Mouse (Mus musculus) MN1 (cell line): ENCODE results near the gene Inpp5k.
A peak's percentile ranks its signal among the peaks of the same experiment; 100 is the strongest.

ENCODE experiments used
- DNase-seq: peaks from one replicate; pipeline ENCODE4 v3.0.0-alpha.2; 2016; ENCODE audit warnings: low spot score

The Inpp5k gene

DNA sequence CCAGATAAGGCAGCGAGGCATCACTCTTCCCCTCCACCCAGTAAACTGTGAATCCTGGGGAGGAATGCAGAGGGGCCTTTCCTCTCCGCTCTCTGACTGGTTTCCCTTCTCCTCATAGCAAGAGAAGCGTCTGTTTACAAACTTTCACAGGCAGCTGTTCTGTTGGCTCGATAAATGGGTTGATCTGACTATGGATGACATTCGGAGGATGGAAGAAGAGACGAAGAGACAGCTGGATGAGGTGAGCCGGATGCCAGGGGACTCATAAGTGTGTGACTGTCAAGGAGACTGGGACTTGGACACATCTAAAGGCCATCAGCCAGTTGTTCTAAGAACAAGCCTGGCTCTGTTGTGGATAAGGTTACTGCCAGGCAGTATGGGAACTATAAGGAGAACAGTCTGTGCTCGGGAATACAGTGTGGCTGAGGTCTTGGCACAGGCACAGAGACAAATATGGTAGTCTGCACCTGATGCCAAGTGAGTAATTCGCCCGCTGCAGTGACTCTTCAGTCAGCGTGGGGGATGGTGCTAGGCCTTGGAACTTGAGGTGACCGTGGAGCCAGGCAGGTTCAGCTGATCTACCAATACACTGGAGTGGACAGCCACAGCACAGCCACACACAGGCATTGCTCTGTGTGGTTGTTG, 10.5 kb upstream of the Inpp5k start:
- peak; percentile 48 for DNase-seq

DNA sequence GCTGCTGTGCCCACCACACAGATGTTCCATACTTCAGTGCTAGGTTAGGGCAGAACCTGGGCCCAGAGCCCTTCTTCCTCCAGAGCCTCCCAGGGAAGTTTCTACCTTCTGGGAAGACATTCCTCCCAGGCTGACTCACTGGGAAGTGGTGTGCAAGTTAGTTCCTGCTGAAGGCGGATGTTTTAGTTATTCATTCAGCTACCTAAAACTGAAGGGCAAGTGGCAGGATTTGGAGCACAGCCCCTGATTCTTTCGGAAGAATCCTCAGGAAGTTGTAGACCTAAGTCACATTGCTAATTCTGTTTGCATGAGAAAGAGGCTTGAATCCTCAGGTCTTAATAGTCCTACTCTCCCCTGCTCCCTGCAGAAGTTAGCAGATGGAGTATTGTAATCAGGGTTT, 9.4 kb upstream of the Inpp5k start:
- DNase-seq = no peak

DNA sequence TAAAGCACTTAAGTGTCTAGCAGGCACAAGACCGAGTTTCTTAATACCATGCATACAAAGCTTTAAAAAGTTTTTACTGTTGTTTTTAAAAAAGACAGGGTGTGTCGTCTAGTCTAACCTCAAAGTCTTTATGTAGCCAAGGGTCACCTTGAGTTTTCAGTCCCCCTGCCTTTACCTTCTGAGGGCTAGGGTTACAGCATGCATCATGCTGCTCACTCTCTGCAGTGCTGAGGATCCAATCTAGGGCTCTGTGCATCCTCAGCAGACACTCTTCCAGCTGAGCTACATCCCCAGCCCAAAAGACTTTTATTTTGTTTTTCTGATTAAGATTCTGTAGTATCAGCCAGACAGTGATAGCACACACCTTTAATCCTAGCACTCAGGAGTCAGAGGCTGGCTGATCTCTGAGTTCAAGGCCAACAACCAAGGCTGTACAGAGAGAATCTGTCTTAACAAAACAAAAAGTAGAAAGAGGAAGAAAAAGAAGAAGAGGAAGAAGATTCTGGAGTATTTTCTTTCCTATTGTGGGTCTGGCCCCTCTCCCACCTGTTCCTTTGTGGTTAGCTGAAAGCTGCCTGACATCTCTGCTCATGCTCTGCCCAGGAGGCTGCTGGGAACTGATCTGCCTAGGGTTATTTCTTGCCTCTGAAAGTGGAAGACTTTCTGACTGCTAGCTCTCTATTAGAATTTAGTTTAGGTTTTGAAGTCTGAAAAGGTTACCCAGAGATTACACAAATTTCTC, 8.0 kb upstream of the Inpp5k start:
- no peak for DNase-seq

DNA sequence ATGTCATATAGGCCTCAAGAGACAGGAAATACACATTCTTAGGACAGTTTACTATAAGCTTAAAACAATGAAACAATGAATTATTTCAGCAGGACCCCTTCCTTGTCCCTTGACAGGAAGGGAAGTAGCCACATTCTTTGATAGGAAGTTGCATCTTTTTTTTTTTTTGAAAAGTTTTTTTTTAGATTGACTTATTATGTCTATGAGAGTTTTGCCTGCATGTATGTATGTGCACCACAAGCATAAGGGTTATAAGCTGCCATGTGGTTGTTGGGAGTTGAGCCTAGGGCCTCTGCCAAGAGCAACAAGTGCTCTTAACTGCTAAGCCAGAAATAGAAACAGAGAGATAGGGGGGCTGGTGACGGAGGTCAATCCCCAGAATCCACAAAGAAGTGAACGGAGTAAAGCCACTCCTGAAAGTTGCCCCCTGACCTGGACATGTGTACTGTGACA, 6.7 kb upstream of the Inpp5k start:
- no peak for DNase-seq

DNA sequence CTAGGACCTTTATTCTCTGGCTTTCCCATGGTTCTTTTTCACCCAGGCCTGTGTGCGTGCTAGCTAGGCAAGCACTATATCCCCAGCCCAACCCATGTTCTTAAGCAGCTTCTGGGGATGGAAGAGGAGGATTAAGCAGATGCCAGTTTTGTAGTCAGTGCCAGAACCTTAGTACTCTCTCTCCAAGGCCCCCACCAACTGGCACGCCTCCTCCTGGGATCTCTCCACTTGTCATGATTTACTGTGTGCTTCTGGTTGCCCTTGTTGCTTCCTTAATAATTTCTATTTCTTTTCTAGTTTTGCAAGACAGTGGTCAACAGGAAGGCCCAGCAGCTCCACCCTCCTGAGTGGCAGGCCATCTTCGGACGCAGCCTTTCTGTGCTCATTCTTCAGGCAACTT, 5.0 kb upstream of the Inpp5k start:
- no peak for DNase-seq

DNA sequence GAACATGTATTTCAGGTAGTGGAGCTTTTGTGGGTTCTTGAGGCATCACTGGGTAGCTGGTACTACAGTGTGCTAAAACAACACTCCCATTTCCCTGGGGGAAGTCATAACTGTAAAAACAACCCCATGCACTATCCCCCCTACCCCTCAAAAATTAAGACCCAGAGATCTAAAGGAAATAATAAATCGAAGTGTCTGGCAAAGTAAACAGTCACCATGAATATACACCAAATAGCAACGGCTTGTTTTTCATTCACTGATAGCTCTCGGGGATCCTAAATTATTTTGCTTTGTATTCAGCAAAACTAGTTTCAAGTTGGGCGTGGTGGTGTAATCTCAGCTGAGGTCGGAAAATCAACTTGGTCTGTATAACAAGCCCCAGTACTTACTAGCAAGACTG, 690 bp upstream of the Inpp5k start:
- no peak for DNase-seq

DNA sequence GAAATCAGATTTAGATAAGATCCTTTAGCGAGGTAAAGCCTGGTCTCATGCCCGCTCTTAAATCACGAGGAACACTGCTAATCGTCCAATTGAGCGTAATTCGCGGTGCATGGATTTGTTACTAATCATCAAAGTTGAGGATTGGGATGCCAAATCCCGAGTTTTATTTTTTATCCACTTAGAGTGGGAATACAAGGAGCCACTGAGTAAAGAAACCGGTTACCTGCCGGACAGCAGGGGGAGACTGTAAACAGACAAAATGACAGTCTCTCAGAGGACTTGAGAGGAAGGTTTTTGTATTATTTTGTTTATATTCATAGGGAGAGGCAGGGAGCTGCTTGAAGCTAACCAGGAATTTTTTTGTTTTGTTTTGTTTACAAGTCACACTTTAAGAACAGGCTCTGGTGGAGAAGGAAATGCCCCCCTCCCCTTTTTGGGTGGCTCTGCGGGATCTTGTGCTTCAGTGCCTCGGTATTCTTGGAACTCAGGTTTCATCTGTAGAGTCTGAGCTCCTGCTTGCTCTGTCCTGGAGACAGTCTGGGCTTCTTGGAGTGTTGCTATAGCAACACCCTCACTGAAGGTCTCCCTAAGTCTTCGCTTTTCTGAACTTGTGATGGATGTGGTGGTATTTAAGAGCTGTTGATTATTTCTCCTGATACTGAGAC, 905 bp downstream of the Inpp5k start:
- peak; percentile 46 for DNase-seq

DNA sequence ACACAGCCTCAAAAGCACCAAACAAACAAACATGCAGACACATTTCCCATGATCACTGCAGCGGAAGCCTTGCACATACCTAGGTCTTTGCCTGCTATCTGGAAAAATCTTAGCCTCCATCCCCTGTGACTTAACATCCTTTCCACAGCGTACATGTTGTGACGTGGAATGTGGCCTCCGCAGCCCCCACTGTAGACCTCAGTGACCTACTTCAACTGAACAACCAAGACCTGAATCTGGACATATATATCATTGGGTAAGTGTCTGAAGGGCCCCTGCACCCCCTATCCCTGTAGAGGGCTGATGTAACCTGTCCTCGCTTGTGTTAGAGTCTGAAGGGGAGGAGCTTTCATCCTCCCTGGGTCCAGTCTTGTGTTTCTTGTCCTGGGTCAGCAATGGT, 2.1 kb downstream of the Inpp5k start:
- no peak for DNase-seq

DNA sequence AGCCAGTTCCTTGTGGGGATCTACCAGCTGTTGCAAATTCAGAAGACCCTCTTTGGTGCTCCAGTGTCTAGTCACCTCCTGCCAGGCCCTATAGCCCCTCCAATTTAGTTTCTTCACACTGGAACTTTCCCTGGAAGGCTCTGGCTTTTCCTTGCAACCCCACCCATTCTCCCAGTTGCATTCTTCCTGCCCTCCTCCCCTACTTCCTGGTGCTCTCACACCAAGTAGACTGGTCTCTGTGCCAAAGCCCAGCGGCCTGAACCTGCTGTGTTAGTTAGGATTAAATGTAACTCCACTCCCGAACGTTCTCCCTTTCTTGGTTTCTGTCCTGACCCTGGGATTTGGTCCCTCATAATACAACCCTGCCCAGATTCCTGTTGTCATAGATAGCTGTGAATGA, 4.0 kb downstream of the Inpp5k start:
- DNase-seq = no peak

DNA sequence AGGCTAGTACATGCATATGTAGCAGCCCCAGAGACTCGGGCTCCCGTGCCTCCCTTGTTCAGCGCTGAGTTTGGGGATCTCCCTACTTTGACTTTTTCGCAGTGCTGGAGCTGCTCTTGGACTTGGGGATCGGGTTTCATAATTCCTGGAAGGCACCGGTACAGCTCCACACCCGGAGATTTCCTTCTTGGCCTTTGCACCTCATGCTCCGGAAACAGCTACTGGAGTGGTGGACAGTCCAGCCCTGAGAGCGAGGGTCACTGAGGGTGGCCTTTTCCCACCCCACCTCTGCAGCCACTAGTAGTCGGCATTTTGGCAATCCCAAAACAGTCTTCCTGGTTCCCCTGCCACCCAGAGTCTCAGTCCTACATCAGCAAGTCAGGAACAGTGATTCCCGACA, 4.5 kb downstream of the Inpp5k start:
- DNase-seq = no peak

DNA sequence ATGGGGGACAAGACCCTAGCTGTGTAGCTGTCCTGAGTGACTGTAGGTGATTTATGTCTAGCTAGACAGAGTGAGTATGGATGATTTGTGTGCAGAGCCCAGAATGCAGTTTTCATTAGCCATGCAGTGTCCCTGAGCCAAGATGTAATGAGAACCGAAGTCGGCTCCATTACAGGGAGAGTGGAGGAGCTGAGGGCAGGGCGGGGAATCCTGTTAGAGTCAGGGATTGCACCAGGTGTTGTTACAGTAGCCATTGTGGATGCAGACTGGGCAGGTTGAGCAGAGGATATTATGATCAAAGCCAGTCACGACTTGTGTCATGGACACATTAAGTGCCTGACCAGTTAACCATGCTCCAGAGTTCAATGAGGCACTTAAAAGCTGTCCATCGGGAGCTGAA, 12.5 kb downstream of the Inpp5k start:
- no peak for DNase-seq

DNA sequence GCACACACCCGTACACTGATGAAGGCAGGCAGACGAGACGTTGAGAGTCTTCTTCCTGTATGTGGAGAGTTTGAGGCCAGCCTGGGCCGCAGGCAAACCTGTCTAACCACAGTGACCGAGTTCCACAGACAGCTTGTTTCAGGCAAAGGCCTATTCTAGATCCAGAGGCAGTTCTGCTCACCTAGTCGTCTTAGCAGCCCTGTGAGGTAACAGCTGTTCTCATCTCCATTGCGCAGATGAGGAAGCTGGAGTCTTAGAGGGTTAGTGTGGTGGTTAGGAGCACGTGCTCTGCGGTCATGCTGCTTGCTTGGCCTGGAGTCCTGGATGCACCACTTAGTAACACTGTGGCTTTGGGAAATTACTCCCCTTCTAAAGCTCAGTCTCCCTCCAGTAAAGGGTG, 13.9 kb downstream of the Inpp5k start:
- no peak for DNase-seq

DNA sequence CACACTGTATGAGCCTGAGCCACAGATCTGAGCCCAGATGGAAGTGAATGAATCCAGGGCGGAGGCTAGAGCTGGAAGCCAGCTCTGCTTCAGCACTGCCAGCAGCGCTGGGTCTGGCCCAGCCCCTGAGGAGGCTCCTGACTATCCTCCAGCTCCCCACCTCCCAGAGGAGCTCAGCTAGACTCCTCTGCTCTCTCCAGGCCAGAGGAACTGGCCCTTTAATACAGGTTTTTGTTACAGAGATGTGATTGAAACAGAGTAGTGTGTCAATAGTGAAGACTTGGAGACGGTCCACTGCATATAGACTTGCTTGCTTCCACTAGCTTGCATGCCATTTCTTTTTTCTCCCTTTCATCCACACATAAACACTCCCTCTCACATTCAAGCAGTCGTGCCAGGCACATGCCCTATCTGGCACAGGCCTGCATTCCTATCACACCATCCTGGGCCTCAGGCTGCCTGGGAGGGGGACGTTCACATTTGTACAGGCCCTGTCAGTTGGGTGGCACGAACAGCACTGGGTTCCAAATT, 17.0 kb downstream of the Inpp5k start:
- DNase-seq = no peak

DNA sequence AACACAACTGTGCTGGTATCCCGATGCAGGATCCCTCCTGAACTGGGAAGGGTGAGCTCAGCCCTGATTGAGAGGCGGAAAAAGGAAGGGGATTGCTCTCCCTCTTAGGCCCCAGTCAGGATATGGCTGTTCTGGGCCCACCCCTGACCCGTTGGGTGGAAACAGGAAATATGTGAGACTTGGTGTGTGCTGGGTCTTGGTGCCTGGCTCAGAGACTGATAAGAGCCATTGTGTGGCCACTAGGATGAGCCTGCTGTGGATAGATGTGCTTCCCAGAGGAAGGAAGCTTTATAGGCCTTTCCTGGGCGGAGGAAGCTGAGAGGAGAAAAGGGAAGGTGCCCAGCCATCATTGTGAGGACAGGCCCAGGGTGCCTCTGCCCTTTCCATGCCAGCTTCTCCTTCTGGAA, 18.4 kb downstream of the Inpp5k start:
- no peak for DNase-seq

DNA sequence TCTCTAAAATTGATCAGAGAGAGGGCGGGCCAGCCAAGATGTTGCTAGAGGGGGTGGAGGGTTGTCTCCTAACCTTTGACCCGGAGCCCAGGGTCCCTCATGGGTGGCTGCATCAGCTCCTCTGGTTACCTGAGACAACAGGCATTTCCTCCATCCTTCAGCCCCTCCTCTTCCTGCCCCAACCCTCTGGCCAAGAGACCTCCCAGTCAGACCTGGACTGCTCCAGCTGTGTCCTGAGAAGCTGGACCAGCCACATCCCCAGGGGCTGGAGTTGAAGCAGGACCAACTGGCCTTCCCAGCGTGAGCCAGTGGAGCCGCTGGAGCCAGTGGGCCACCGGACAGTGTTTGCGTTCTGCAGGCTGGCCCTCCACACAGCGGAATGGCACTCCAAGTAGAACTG, 19.5 kb downstream of the Inpp5k start, which contains the start of gene Myo1c:
TSS of gene Myo1c (plus strand) at position 194 of the 400 bp plus-strand sequence.
- no peak for DNase-seq

DNA sequence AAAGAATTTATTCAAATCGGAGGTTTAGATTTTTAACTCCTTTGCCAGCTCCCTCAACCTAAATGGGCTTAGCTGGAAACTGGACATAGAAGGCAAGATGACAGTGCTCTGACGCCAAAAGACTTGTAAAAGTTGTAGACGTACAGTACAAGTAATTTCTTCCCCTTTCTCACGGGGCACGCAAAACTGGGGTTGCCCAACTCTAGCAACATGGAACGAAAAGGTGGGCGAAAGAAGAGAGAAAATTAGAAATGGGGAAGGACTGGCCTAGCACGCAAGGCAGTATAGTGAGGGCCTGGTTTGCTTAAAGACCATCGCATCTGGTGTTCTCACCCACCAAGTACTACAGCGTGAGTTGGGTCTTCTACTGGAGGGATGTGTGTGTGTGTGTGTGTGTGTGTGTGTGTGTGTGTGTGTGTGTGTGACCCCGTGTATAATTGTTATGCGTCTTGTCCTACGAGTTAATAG, 20.2 kb downstream of the Inpp5k start:
- no peak for DNase-seq

DNA sequence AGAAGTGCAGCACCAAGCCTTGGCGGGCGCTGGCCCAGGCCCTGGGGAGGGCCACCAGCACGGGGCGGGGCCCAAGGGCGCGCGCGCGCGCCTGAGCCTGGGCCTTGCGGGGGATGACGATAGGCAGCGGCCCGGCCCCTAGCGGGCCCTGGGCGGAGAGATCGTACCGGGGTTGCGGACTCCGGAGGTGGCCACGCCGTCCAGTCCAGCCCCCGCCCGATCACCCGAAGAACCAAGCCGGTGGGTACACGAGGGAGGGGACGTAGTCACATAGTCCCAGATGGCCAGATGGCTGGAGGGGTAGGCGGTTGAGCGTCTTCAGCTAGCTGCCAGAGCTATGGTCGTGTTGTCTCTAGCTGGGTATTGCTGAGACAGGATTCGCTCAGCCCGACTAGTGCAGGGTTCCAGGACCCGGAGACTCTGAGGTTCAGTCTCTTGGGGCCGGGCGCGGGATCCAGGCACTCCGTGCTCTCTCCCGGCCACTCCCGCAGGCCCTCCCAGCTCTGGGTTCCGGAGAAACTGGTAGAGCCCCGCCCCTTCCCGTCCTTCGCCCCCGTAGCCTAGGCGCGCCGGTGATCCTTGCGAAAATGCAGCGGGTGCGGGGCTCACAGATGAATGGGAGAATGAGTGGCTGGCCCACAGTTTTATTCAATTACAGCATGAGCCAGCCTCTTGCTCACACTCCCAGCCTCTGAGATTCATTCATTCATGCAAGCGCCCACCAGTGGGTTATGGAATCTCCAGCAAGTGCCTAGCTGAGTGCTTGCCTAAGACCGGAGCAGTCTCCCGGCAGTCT, 20.8 kb downstream of the Inpp5k start:
- peak; percentile 72 for DNase-seq

DNA sequence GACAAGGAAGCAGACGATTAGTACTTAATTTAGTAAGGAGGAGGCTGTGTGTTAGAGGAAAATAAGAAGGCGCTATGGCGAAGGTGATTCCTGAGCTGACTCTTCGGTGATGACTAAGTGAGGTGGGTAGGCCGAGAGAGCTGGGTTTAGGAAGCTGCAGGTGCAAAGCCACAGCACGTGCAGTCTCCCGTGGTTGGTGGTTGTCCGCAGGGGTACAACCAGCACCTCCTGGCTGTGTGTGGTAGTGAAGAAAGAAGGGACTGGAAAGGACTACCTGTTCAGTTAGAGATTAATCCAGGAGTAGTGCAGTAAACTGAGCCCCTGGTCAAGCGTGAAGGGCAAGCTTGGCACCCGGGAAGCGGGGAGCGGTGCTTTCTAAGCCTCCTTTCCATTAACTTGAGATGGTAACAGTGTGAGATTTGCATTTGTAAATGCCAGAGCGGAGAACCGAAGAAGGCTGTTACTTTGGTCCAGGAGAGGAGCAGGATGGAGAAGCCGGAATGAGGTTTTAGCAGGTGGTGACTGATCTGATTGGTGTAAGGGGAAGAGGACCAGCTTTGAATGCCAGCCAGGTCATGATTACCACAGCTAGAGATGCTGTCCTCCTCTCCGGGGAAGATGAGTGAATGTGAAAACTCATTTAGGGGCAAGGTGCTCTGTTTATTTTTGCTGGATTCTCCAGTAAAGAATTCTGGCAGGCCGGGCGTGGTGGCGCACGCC, 21.6 kb downstream of the Inpp5k start:
- no peak for DNase-seq

DNA sequence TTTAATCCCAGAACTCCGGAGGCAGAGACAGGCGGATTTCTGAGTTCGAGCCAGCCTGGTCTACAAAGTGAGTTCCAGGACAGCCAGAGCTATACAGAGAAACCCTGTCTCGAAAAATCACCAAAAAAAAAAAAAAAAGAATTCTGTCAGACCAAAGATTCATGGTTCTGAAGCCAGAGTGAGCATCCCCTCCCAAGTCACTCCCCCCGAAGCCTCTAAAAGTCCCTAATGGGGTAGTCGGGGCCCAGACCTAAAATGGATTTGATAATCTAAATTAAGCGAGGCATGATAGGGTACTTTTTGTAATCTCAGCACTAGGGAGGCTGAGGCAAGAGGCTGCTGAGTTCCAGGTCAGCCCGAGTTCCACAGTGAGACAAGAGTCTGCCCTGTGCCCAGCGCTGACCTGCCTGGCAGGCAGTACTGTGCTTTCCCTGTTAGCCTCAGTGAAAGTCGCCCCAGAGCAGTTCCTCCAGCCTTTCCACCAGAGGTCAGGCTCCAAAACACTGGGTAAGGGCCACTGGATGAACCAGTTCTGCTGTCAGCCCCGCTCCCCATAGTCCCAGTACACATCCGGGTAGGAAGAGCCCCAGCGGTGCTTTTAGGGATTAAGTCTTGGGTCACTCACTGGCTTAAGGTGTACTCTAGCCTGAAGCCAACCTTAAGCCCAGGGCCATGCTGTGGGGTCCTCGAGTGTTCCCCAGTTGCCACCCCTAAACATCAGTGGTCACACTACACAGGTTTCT, 22.3 kb downstream of the Inpp5k start:
- DNase-seq = peak; percentile 58

DNA sequence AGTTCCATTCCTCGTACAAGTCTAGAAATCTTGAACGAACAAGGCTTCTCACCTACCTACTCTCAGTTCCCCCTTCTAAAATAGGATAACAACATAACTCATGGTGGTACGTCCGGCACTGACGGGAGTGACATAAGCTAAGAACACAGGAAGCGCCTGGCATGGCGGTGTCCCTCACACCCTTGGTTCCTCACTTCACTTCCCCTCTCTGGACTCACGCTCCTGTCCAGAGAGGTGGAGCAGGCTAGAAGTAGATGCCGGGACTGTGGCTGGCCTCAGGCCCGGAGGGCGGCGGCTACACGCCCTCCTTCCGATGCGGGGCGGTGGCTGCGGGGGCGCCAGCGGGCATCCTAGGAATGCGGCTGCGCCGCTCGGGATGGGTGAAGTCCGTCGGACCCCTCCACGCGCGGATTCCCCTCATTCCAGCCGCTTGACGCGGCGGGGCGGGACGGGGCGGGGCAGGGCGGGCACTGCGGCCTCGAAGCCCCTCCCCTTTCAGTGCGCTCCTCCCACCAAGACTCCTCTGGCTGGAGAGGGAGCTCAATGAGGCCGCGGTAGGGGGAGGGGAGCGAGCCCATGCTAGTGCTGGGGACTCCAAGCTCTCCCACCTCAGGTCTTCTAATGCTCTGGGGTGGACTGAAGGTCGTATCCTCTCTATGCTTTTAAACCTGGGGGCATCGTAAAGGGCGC, 23.1 kb downstream of the Inpp5k start:
- DNase-seq = peak; percentile 60
